Mouse (Mus musculus): ENCODE results near the gene Cep85l. TPM values are rescaled to one million over a fixed set of nuclear protein-coding genes. Genes with fewer than 3 reads are reported as not detected.

Gene Cep85l
- total RNA-seq, 1 experiment from 2014 or later = 12.5 TPM

GRCm38 (mm10) chr10:53341288-53341965 lies 38.3 kb downstream of the Cep85l start:
- no peak for DNase-seq

- no peak for DNase-seq
Observed at GRCm38 (mm10) chr10:53339045-53339444, 40.7 kb downstream of the Cep85l start.

- DNase-seq = no peak
Observed at GRCm38 (mm10) chr10:53337162-53337923, 42.4 kb downstream of the Cep85l start, which contains the start of gene Pln. TSS of gene Pln (plus strand) at chr10:53337667.

DNA sequence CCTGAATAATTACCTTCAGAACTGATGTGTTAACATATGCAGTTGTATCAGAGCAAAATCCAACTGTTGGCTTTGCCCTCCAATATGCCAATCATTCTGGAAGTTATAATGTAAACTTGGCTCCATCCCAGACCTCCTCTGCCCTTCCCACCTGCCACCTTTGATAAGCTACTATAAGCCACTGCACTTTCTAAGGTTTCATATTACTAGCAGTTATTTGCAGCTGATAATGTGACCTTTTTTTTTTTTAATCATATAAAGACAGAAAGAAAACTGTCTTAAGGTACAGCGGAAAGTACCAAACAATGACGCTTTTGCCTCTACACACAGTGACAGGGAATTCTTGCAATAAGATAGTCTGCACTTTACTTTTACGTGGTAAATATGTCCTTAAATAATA lies 43.8 kb downstream of the Cep85l start:
- no peak for DNase-seq

- no peak for DNase-seq
Observed at GRCm38 (mm10) chr10:53335266-53335665, 44.5 kb downstream of the Cep85l start.

DNA sequence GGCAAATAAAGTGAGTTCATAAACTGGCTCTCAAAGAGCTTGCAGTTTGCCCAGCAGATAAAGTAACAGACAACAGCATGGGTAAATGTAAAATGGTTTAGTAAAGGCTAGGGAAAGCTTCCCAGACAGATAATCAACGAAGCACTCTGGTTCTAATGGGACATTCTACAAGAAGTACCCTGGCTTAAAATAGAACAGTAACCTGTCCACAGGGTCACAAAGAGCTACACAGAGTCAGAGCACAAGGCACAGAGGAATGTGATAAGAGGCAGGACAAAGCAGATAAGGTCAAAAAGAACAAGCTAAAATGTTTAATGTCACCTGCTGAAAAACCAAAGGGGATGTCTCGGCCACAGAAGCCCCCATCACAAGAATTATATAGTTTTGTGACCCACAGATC lies 47.0 kb downstream of the Cep85l start:
- DNase-seq = no peak

DNA sequence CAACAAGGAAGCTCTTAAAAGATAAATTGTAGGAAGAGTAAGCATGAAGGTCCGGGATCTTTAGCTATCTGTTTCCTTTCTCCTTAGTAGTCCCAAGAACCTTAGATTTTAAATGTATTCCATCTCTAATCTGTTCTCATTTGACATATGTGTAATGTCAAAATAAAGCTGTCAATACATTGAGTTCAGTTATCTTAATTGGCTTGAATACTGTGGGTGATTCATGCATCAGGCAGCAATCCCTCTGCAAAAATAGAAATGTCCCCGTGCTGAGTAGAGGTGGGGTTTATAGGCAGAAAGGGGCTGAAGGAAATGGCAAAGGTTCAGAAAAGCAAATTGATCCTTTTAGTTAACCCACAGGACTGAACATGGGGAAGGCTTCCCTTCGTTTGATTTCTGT lies 50.5 kb downstream of the Cep85l start:
- no peak for DNase-seq

GRCm38 (mm10) chr10:53326367-53326766 lies 53.4 kb downstream of the Cep85l start:
- DNase-seq = no peak

DNA sequence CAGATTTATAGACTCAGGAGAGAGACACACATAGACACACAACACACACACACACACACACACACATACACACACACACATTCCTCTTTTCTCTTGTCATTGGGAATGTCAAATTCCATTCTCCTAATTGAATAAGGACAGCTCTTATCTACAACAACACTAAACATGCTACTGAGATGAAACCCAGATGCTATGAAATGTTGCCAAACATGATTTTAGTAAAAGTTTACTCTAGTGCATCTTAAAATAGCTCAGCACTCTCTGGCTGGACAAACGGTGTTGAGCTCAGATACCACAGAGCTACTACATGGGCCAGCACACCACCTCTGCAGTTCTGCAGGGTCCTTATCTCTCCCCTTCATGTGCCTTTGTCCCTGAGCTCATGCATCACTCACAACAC lies 55.1 kb downstream of the Cep85l start:
- no peak for DNase-seq

DNA sequence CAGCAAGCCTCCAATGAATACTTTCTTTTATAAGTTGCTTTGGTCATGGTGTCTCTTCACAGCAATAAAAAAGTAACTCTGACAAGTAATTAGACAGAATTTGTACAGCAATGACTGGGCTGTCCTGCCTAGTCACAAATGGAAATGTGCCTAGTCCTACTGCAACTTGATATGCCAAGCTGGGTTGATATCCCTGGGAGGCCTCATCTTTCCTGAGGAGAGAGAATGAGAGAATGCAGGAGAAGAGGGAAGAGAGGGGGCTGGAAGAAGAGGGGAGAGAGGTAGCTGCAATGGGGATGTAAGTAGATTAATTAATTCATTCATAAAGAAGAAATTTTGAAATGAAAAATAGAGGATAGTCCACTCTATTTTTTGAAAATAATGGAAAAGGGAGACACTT lies 56.4 kb downstream of the Cep85l start:
- no peak for DNase-seq

- no peak for DNase-seq
Observed at GRCm38 (mm10) chr10:53306674-53307073, 73.1 kb downstream of the Cep85l start.

DNA sequence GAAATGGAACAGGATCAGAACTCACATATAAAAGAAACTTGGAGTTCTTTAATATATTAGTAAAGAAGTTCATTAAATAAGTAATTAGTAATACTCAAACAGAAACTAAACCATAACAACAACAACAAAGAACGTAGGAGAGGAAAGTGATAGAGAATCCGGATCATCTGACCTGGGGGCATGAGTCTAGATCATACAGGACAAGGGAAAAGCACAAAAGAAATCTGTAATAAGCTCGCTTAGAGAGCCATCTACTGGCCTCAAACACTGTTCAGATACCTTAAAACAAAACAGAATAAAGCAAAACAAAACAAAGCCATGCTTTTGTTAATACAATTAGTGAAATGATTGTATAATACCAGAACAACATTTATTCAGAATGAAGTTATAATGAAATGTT lies 73.9 kb downstream of the Cep85l start:
- no peak for DNase-seq

GRCm38 (mm10) chr10:53285147-53285546 lies 94.6 kb downstream of the Cep85l start:
- DNase-seq = no peak

DNA sequence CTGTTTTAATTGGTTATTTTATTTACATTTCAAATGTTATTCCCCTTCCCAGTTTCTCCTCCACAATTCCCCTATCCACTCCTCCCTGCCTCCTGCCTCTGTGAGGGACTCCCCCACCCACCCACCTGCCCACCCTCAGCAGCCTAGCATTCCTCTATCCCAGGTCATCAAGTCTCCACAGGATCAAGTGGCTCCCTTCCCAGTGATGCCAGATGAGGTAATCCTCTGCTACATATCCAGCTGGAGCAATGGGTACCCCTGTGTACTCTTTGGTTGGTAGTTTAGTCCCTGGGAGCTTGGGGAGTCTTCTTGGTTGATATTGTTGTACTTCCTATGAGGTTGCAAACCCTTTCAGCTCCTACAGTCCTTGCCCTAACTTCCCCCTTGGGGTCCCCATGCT lies 107.5 kb downstream of the Cep85l start:
- no peak for DNase-seq

DNA sequence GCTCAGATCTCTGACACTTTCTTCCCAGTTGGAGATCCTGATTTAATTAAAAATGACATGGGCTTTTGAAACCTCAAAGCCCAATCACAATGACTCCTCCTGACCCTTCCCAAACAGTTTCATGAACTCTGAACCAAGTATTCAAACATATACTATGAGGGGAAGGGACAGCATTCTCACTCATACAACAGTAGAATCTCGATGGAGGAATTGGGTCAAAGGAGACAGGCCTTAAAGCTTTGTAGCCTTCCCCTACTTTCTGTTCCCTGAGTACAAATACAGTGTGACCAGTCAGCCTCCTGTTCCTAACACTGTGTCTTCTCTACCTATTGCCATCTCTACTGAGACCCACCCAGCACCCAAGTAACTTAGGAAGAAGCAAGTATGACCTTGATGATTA lies 117.7 kb downstream of the Cep85l start:
- DNase-seq = no peak

GRCm38 (mm10) chr10:53235381-53235780 lies 144.4 kb downstream of the Cep85l start:
- no peak for DNase-seq

- DNase-seq = no peak
Observed at GRCm38 (mm10) chr10:53234683-53235082, 145.1 kb downstream of the Cep85l start.

DNA sequence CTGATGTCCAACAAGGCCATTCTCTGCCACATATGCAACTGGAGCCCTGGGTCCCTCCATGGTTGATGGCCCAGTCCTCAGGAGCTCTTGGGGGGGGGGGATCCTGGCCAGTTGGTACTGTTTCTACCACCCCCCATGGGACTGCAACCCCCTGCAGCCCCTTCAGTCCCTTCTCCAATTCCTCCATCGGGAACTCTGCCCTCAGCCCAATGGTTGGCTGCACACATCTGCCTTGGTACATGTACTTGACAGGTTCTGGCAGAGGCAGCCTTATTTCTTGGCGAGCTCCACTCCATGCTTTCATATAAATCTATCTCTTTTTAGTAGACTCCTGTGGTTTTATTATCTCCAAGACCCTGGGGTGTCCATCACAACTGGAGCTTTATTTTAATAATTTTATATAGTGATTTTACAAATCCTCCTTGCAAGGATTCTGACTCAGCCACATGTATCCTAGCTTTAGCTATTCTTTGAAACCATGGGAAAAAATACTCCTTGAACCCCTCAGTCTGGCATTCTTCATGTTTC lies 145.6 kb downstream of the Cep85l start:
- DNase-seq = no peak

DNA sequence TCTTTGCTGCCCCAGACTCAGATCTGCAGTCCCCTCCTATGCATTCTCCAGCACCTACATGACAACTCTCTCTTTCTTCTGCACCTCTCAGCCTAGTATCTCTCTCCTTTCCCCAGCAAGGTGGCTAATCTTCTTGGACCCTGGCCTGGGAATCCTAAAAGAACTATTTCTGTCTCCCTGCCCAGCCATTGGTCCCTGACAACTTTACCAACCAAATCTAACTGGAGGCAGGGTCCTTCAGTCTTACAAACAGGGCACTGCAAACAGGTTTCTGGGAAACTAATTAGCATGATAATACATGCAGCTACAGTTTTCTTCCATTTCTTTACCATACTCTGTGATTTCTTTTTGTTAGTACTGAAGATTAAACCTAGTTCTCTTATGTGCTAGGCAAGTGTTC lies 148.9 kb downstream of the Cep85l start:
- no peak for DNase-seq

DNA sequence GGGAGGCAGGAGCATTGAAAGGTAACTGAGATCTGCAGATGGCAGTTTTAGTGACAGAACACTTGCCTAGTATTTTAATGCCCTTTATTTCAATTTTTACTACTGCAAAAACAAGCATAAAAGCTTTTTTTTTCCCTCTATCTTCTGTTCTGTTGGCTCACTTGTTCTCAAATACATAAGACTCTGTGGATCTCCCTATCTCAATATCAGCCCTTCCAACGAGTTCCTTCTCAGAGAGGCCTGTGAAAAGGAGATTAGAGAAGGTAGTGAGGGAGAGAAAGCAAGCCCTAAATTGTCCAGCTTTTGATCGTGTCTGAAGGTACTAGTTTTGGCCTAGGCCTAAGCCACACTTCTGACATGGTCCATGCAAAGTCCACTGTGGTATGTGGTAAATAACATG lies 150.6 kb downstream of the Cep85l start:
- DNase-seq = no peak
